Comparison of ENCODE assay signal across 7 mouse cellular contexts in genomic region chr13:23621532-23622174, GRCm38 (mm10). TPM values are rescaled to one million over a fixed set of nuclear protein-coding genes. Genes with fewer than 3 reads are reported as not detected.
DNase-seq lines count a peak whose midpoint lies in the region; ATAC-seq lines count a peak whose summit lies in the region.

No protein-coding gene starts in this region.

- no peaks in the 10 kb centered on the region; the same call in 1 of the 2 replicates for H3K4me1 ChIP-seq in intestine, embryonic 14.5 days (replicated peaks; ENCODE audit: control insufficient read depth, insufficient read depth, low read length)

- intact Hi-C loops in gastrocnemius, postnatal 14 days (cut with DNase I; ENCODE audit: low total_unique reads) = loop anchor here (10.0 kb wide), 1 partner anchor 73 kb away; the partner anchor contains the start of genes Hist1h1t and Hist1h4c
- intact Hi-C loops in left cerebral cortex, postnatal 14 days (cut with DNase I) = loop anchor here (2.0 to 5.0 kb wide), 3 partner anchors 61 to 116 kb away; partner anchors contain the start of genes Hist1h1c, Hist1h1t, Hist1h2ac and Hist1h4c

- ATAC-seq in intestine, embryonic 14.5 days (replicated peaks; ENCODE audit: low FRiP score, low TSS enrichment, low read depth) = peak; percentile 88
- ATAC-seq in megakaryocyte-erythroid progenitor cell, adult 5-6 weeks (replicated peaks; ENCODE audit: low FRiP score, low TSS enrichment, poor library complexity, severe bottlenecking) = peak; percentile 77

- H3K27ac ChIP-seq in intestine, embryonic 14.5 days (ENCODE audit: low read depth) = peak overlapping the region; percentile 97

- peak overlapping the region; percentile 94 for H3K9ac ChIP-seq in intestine, embryonic 14.5 days (ENCODE audit: low read length)

- peak; percentile 85 for DNase-seq in adipocyte (ENCODE audit: low spot score)
- DNase-seq in cerebellum, postnatal 36 days = peak; percentile 43 to 58
- DNase-seq in gastrocnemius, postnatal 14 days = peak; percentile 66
- DNase-seq in intestine, embryonic 14.5 days (ENCODE audit: low spot score) = peak; percentile 88
- DNase-seq in left cerebral cortex, postnatal 14 days (ENCODE audit: low spot score in 2 of 2) = peak; percentile 70 to 85
- peak; percentile 59 for DNase-seq in right cerebral cortex, postnatal 25 days

- H3K27me3 ChIP-seq in intestine, embryonic 14.5 days (replicated peaks; ENCODE audit: control insufficient read depth, insufficient read depth, low read length) = no peaks in the 10 kb centered on the region

- H3K36me3 ChIP-seq in intestine, embryonic 14.5 days (ENCODE audit: control insufficient read depth, insufficient read depth, low read length) = no peaks in the 10 kb centered on the region

- 1% methylated on average over 18 of the region's 18 CpGs for WGBS in intestine, embryonic 14.5 days

- peak overlapping the region; percentile 55 for H3K4me3 ChIP-seq in intestine, embryonic 14.5 days (ENCODE audit: low read depth, low read length)

- H3K4me2 ChIP-seq in intestine, embryonic 14.5 days (ENCODE audit: low read length) = peak overlapping the region; percentile 90

- no peaks in the 10 kb centered on the region for H3K9me3 ChIP-seq in intestine, embryonic 14.5 days (ENCODE audit: control insufficient read depth, low read length)

RNA-seq across cellular contexts. Expression of gene Hist1h1e, which starts 0.7 kb away (rescaled TPM):
- 100 to 1,000 TPM in 1 of 2 experiments, 10 to 100 TPM in 1; 91.2 to 121 TPM for total RNA-seq in gastrocnemius, postnatal 14 days (2021)
- 16.6 and 19.2 TPM in 2 replicates for polyA plus RNA-seq in intestine, embryonic 14.5 days (2014; fragmentation: Nextera tagmentation; extraction: Ambion mirVana)
- 10 to 100 TPM; 53.4 to 69.1 TPM for total RNA-seq in left cerebral cortex, postnatal 14 days (2021)
- 289 and 399 TPM in 2 replicates for total RNA-seq in megakaryocyte-erythroid progenitor cell, adult 5-6 weeks (2014; fragmentation: Nextera tagmentation)
- total RNA-seq in megakaryocyte-erythroid progenitor cell, adult 5-6 weeks (2017) = 199 and 265 TPM in 2 replicates

RNA-seq across cellular contexts. Expression of gene Hist1h2be, which starts 0.7 kb away (rescaled TPM):
- 10 to 100 TPM; 25.3 to 25.8 TPM for total RNA-seq in gastrocnemius, postnatal 14 days (2021)
- polyA plus RNA-seq in intestine, embryonic 14.5 days (2014; fragmentation: Nextera tagmentation; extraction: Ambion mirVana) = 1.5 and 1.9 TPM in 2 replicates
- 1 to 10 TPM; 4.8 to 5.6 TPM for total RNA-seq in left cerebral cortex, postnatal 14 days (2021)
- 26.9 and 37.8 TPM in 2 replicates for total RNA-seq in megakaryocyte-erythroid progenitor cell, adult 5-6 weeks (2014; fragmentation: Nextera tagmentation)
- total RNA-seq in megakaryocyte-erythroid progenitor cell, adult 5-6 weeks (2017) = 47.9 and 73.4 TPM in 2 replicates

RNA-seq across cellular contexts. Expression of gene Hist1h4d, which starts 40.3 kb away (rescaled TPM):
- total RNA-seq in gastrocnemius, postnatal 14 days (2021) = 10 to 100 TPM; 88.4 to 95.8 TPM
- 111 and 114 TPM in 2 replicates for polyA plus RNA-seq in intestine, embryonic 14.5 days (2014; fragmentation: Nextera tagmentation; extraction: Ambion mirVana)
- total RNA-seq in left cerebral cortex, postnatal 14 days (2021) = 100 to 1,000 TPM; 132 to 148 TPM
- 470 and 507 TPM in 2 replicates for total RNA-seq in megakaryocyte-erythroid progenitor cell, adult 5-6 weeks (2014; fragmentation: Nextera tagmentation)
- total RNA-seq in megakaryocyte-erythroid progenitor cell, adult 5-6 weeks (2017) = 756 and 1,171 TPM in 2 replicates

RNA-seq across cellular contexts. Expression of gene Hist1h3d, which starts 46.1 kb away (rescaled TPM):
- total RNA-seq in gastrocnemius, postnatal 14 days (2021) = 10 to 100 TPM; 13.5 to 15.2 TPM
- polyA plus RNA-seq in intestine, embryonic 14.5 days (2014; fragmentation: Nextera tagmentation; extraction: Ambion mirVana) = 9.6 and 12.5 TPM in 2 replicates
- total RNA-seq in left cerebral cortex, postnatal 14 days (2021) = 1 to 10 TPM; 9.4 to 9.9 TPM
- 123 and 185 TPM in 2 replicates for total RNA-seq in megakaryocyte-erythroid progenitor cell, adult 5-6 weeks (2014; fragmentation: Nextera tagmentation)
- total RNA-seq in megakaryocyte-erythroid progenitor cell, adult 5-6 weeks (2017) = 84.0 and 189 TPM in 2 replicates

RNA-seq across cellular contexts. Expression of gene Hist1h2ad, which starts 47.5 kb away (rescaled TPM):
- 10 to 100 TPM; 13.9 to 14.8 TPM for total RNA-seq in gastrocnemius, postnatal 14 days (2021)
- 2.2 and 4.2 TPM in 2 replicates for polyA plus RNA-seq in intestine, embryonic 14.5 days (2014; fragmentation: Nextera tagmentation; extraction: Ambion mirVana)
- total RNA-seq in left cerebral cortex, postnatal 14 days (2021) = 1 to 10 TPM; 3.0 to 5.1 TPM
- total RNA-seq in megakaryocyte-erythroid progenitor cell, adult 5-6 weeks (2014; fragmentation: Nextera tagmentation) = 1.4 and 11.1 TPM in 2 replicates
- 1,263 and 1,317 TPM in 2 replicates for total RNA-seq in megakaryocyte-erythroid progenitor cell, adult 5-6 weeks (2017)

Comparison
In these comparisons a context has a peak if more than half of its experiments do, and no peak if none do; other contexts are left out.
1. Peak in every context shown above with its lines: DNase-seq, ATAC-seq, H3K4me3 ChIP-seq and H3K27ac ChIP-seq.